In the genomic region with DNA sequence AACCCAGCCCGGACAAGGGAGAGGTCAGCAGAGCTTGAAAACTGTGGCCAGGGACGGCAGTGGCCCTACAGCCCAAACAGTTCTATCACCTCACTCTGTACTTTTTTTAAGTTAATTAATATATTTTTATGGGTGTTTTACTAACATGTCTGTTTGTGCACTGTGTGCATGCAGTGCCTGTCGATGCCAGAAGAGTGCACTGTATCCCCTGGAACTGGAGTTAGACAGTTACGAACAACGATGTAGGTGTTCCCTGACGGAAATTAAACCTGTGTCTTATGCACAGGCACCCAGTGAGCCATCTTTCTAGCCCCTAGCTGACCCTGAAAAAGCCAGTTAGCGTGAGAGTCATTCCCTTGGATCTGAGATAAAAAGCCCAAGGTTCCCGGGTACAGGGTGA, we compare ENCODE assay signal across 16 mouse cellular contexts. TPM values are rescaled to one million over a fixed set of nuclear protein-coding genes. Genes with fewer than 3 reads are reported as not detected.
DNase-seq lines count a peak whose midpoint lies in the region; ATAC-seq and TF ChIP-seq lines count a peak whose summit lies in the region.
"Had no signal": no experiment of that assay in that cellular context is flagged by ENCODE, and none has a peak within 500 bp of the region (broad histone marks: within the 10 kb centered on the region; RNA-seq: fewer than 3 reads in every experiment).

No protein-coding gene starts in this region.

- ATAC-seq in forebrain, postnatal 0 days, result no peak
- ATAC-seq in forebrain, embryonic 14.5 days, result no peak
- ATAC-seq: midbrain, embryonic 16.5 days had no signal

- no peaks in the 10 kb centered on the region for H3K27me3 ChIP-seq in forebrain, postnatal 0 days (ENCODE audit: insufficient read depth, low read length)
- no peaks in the 10 kb centered on the region for H3K27me3 ChIP-seq in forebrain, embryonic 14.5 days (replicated peaks; ENCODE audit: control insufficient read depth, insufficient read depth, low read length)
- H3K27me3 ChIP-seq in C2C12 (ENCODE audit: control insufficient read depth, insufficient read depth, insufficient read length), result no peaks in the 10 kb centered on the region
- H3K27me3 ChIP-seq: liver, embryonic 13.5 days had no signal

- TF ChIP-seq CTCF in forebrain, postnatal 0 days (IDR thresholded peaks at IDR 0.05; ENCODE audit: low read depth), result peak; percentile 73
- peak; percentile 45 for TF ChIP-seq CTCF in lung, adult 2 months (IDR thresholded peaks at IDR 0.05; ENCODE audit: insufficient read depth, low read length)
- peak; percentile 1 for TF ChIP-seq CTCF in C2C12 (IDR thresholded peaks at IDR 0.05; ENCODE audit: control insufficient read depth, insufficient read depth, insufficient read length)

- TF ChIP-seq POLR2A in lung, adult 2 months (IDR thresholded peaks at IDR 0.05; ENCODE audit: borderline replicate concordance, extremely low read depth, low read depth, low read length), result no peak

- H3K36me3 ChIP-seq in forebrain, postnatal 0 days (ENCODE audit: insufficient read depth), result peaks cover 19% of the 10 kb centered on the region
- H3K36me3 ChIP-seq in forebrain, embryonic 14.5 days (ENCODE audit: control insufficient read depth, insufficient read depth, low read length), result peaks cover 45% of the 10 kb centered on the region
- H3K36me3 ChIP-seq in C2C12 (ENCODE audit: control insufficient read depth, insufficient read depth), result peaks cover 65% of the 10 kb centered on the region

- no peak overlapping the region for H3K27ac ChIP-seq in forebrain, postnatal 0 days (ENCODE audit: low read depth, low read length)
- H3K27ac ChIP-seq in forebrain, embryonic 14.5 days (ENCODE audit: low read depth, low read length), result no peak overlapping the region

- H3K9me3 ChIP-seq in forebrain, postnatal 0 days (ENCODE audit: low read length), result no peaks in the 10 kb centered on the region
- no peaks in the 10 kb centered on the region for H3K9me3 ChIP-seq in forebrain, embryonic 14.5 days (replicated peaks; ENCODE audit: control insufficient read depth, low read length)
- H3K9me3 ChIP-seq: G1E had no signal

- H3ac ChIP-seq in C2C12 (ENCODE audit: control insufficient read depth, insufficient read length, low read depth), result no peak overlapping the region

- no peak overlapping the region for H3K9ac ChIP-seq in forebrain, postnatal 0 days
- no peak overlapping the region for H3K9ac ChIP-seq in forebrain, embryonic 14.5 days (ENCODE audit: low read length)
- H3K9ac ChIP-seq: liver, embryonic 13.5 days had no signal

- no peaks in the 10 kb centered on the region for H3K79me2 ChIP-seq in C2C12 (ENCODE audit: control insufficient read depth, insufficient read depth)

- peaks cover 2% of the 10 kb centered on the region for H3K79me3 ChIP-seq in C2C12 (ENCODE audit: low read depth)

- peak; percentile 34 for DNase-seq in forebrain, postnatal 0 days
- DNase-seq in forebrain, embryonic 14.5 days (ENCODE audit: low spot score), result no peak
- DNase-seq in lung, adult 2 months, result no peak
- DNase-seq in lung, postnatal 14 days, result no peak
- DNase-seq in embryo, embryonic 11 days, result peak; percentile 17
- DNase-seq in adrenal gland, postnatal 25 days, result no peak
- DNase-seq in heart, postnatal 4 days, result no peak
- DNase-seq: adrenal gland, postnatal 10 days; cerebellum, adult 9-10 months; heart, postnatal 14 days; kidney, adult 11 months; liver, embryonic 13.5 days had no signal

- H3K4me1 ChIP-seq in forebrain, postnatal 0 days (ENCODE audit: insufficient read depth), result no peaks in the 10 kb centered on the region
- H3K4me1 ChIP-seq in forebrain, embryonic 14.5 days (ENCODE audit: control insufficient read depth, insufficient read depth, low read length), result no peaks in the 10 kb centered on the region
- H3K4me1 ChIP-seq in lung, adult 2 months (ENCODE audit: control insufficient read depth, insufficient read depth, low read length), result no peaks in the 10 kb centered on the region

- H3K4me2 ChIP-seq in forebrain, postnatal 0 days (ENCODE audit: low read depth), result no peak overlapping the region
- H3K4me2 ChIP-seq in forebrain, embryonic 14.5 days (ENCODE audit: low read length), result no peak overlapping the region
- H3K4me2 ChIP-seq: liver, embryonic 13.5 days had no signal

- 87% methylated on average over 8 of the region's 8 CpGs for WGBS in forebrain, postnatal 0 days
- 90% methylated on average over 8 of the region's 8 CpGs for WGBS in forebrain, embryonic 14.5 days
- 90% methylated on average over 8 of the region's 8 CpGs for WGBS in lung, adult 2 months

- H3K4me3 ChIP-seq in forebrain, postnatal 0 days (ENCODE audit: low read depth, low read length), result no peak overlapping the region
- no peak overlapping the region for H3K4me3 ChIP-seq in forebrain, embryonic 14.5 days (ENCODE audit: low read depth, low read length)
- H3K4me3 ChIP-seq in lung, adult 2 months (replicated peaks; ENCODE audit: extremely low read depth, low read depth, low read length), result no peak overlapping the region
- H3K4me3 ChIP-seq in C2C12 (ENCODE audit: insufficient read depth, poor library complexity, severe bottlenecking), result no peak overlapping the region
- H3K4me3 ChIP-seq: liver, embryonic 13.5 days had no signal

TF ChIP-seq in C2C12, 6 proteins besides CTCF, POLR2A, EP300 and RAD21:
- TF ChIP-seq CEBPB (IDR thresholded peaks at IDR 0.05; ENCODE audit: low read depth) (no peak), FOSL1 (IDR thresholded peaks at IDR 0.05; ENCODE audit: insufficient read depth, low read length, poor library complexity, severe bottlenecking) (no peak), MYOG (IDR thresholded peaks at IDR 0.05; ENCODE audit: control insufficient read depth, extremely low read depth, insufficient read length) (no peak), USF1 (IDR thresholded peaks at IDR 0.05; ENCODE audit: low read depth) (no peak), MAX (IDR thresholded peaks at IDR 0.05) (no peak), MYOD1 (IDR thresholded peaks at IDR 0.05; ENCODE audit: control insufficient read depth, insufficient read length, low read depth) (no peak)

RNA-seq across cellular contexts. Expression of a gene that starts 30.3 kb away (rescaled TPM):
- total RNA-seq in forebrain, postnatal 0 days (2014; rRNA removed), result 18.9 and 21.2 TPM in 2 replicates
- 6.0 and 8.5 TPM in 2 replicates for polyA plus RNA-seq in forebrain, postnatal 0 days (2015; fragmentation: Nextera tagmentation; extraction: Ambion mirVana)
- polyA plus RNA-seq in forebrain, embryonic 14.5 days (2014; fragmentation: Nextera tagmentation; extraction: Ambion mirVana), result 13.7 and 16.1 TPM in 2 replicates
- 2.3 and 3.8 TPM in 2 replicates for polyA plus RNA-seq in lung, adult 2 months (2012; rRNA removed)
- 5.3 TPM for polyA plus RNA-seq in C2C12 (2012; fragmentation: generic; extraction: Trizol)
- total RNA-seq in adrenal gland, postnatal 25 days (2021), result 42.9 and 48.4 TPM in 2 replicates
- total RNA-seq in heart, postnatal 4 days (2021), result 10 to 100 TPM; 19.9 to 21.9 TPM

RNA-seq across cellular contexts. Expression of a gene that starts 50.4 kb away (rescaled TPM):
- total RNA-seq in forebrain, postnatal 0 days (2014; rRNA removed), result not detected in 2 replicates
- not detected in 2 replicates for polyA plus RNA-seq in forebrain, postnatal 0 days (2015; fragmentation: Nextera tagmentation; extraction: Ambion mirVana)
- polyA plus RNA-seq in forebrain, embryonic 14.5 days (2014; fragmentation: Nextera tagmentation; extraction: Ambion mirVana), result not detected in 2 replicates
- 2.2 TPM in 1 of 2 replicates, not detected in the other for polyA plus RNA-seq in lung, adult 2 months (2012; rRNA removed)
- polyA plus RNA-seq in C2C12 (2012; fragmentation: generic; extraction: Trizol), result not detected
- not detected in 2 replicates for total RNA-seq in adrenal gland, postnatal 25 days (2021)
- under 1 TPM; 0.36 to 0.50 TPM for total RNA-seq in heart, postnatal 4 days (2021)
- total RNA-seq: G1E; layer of hippocampus, postnatal 14 days had no signal
- polyA plus RNA-seq: G1E; liver, embryonic 13.5 days; midbrain, embryonic 16.5 days had no signal

Comparison
In these comparisons a context has a peak if more than half of its experiments do, and no peak if none do; other contexts are left out.
1. DNase-seq: peak in forebrain, postnatal 0 days (single experiment) and embryo, embryonic 11 days (single experiment); none in forebrain, embryonic 14.5 days (single experiment), lung, adult 2 months (single experiment), lung, postnatal 14 days (single experiment), adrenal gland, postnatal 25 days (single experiment) and heart, postnatal 4 days (single experiment).
2. CTCF ChIP-seq: peak in every context shown above with its lines; median percentile 73 in forebrain, postnatal 0 days; 45 in lung, adult 2 months; 1 in C2C12.